Mouse (Mus musculus) forebrain, postnatal 0 days (tissue): ENCODE results near the gene Ctrc. TPM values are rescaled to one million over a fixed set of nuclear protein-coding genes. Genes with fewer than 3 reads are reported as not detected.

Experiments used
- ATAC-seq: fragments of 200-750 bp; cut with Nextera tagmentation; 2 replicates; pipeline ENCODE4 v1.8.0; 2017; ENCODE audit warnings: mild to moderate bottlenecking, moderate library complexity
- DNase-seq: peaks from one replicate; pipeline ENCODE4 v3.0.0-alpha.2; 2015
- H3K27ac ChIP-seq: fragments of 300-500 bp; sonication (generic); 2 replicates; pipeline ENCODE4 v1.5.1; 2014; ENCODE audit warnings: low read depth, mild to moderate bottlenecking, antibody characterized with exemption, low read length, moderate library complexity, mixed read lengths
- H3K27me3 ChIP-seq: fragments of 300-500 bp; sonication (generic); 2 replicates; pipeline ENCODE4 v1.6.1; 2014; ENCODE audit warnings: mild to moderate bottlenecking, low read length, mixed read lengths; ENCODE audit not compliant: insufficient read depth
- H3K36me3 ChIP-seq: fragments of 300-500 bp; sonication (generic); 2 replicates; pipeline ENCODE4 v1.6.1; 2014; ENCODE audit warnings: mild to moderate bottlenecking, moderate library complexity; ENCODE audit not compliant: insufficient read depth
- H3K4me1 ChIP-seq: fragments of 300-500 bp; sonication (generic); 2 replicates; pipeline ENCODE4 v1.6.1; 2014; ENCODE audit warnings: antibody characterized with exemption; ENCODE audit not compliant: insufficient read depth
- H3K4me2 ChIP-seq: fragments of 300-500 bp; sonication (generic); 2 replicates; pipeline ENCODE4 v1.6.1; 2014; ENCODE audit warnings: low read depth, mild to moderate bottlenecking, moderate library complexity
- H3K4me3 ChIP-seq: fragments of 300-500 bp; sonication (generic); 2 replicates; pipeline ENCODE4 v1.5.1; 2014; ENCODE audit warnings: low read depth, low read length, mixed read lengths
- H3K9ac ChIP-seq: fragments of 300-500 bp; sonication (generic); 2 replicates; pipeline ENCODE4 v1.6.1; 2014; ENCODE audit warnings: mild to moderate bottlenecking
- H3K9me3 ChIP-seq: fragments of 300-500 bp; sonication (generic); 2 replicates; pipeline ENCODE4 v1.6.1; 2016; ENCODE audit warnings: low read length
- CTCF ChIP-seq: sonication (generic); IDR thresholded peaks from 2 replicates; pipeline ENCODE4 v1.5.1; 2016; ENCODE audit warnings: antibody characterized with exemption, control low read depth, low read depth
- WGBS: fragments of 180-500 bp; shearing (Covaris S2); extraction: QIAGEN DNeasy Blood & Tissue Kit; methylation state at CpG from one replicate; pipeline ENCODE4 v1.1.7; 2014; 5-methylcytosine and 5-hydroxymethylcytosine counted together
- polyA plus RNA-seq: library from polyadenylated mRNA; unstranded; fragments of >200 nt; fragmentation: Nextera tagmentation; extraction: Ambion mirVana; gene quantifications from 2 replicates; pipeline ENCODE4 v1.2.1, GENCODE M21; 2015
- total RNA-seq: library from RNA; depleted of rRNA; stranded (reverse); fragments of >200 nt; gene quantifications from 2 replicates; pipeline ENCODE4 v1.2.3, GENCODE M21; 2014; rRNA removed

The Ctrc gene
- total and polyA plus RNA-seq, 2 experiments from 2014 or later, result not detected

GRCm38 (mm10) chr4:141766668-141767352, 79.3 kb downstream of the Ctrc start:
- Histone ChIP-seq H3K9ac (peak overlapping the region; percentile 18; the same call in 1 of the 2 replicates), H3K4me2 (no peak overlapping the region; the same call in 1 of the 2 replicates), H3K36me3 (peaks cover 87% of the 10 kb centered on the region), H3K9me3 (no peaks in the 10 kb centered on the region), H3K4me1 (0 out of 2 replicates have a peak, but pooled peaks cover 7% of the 10 kb centered on the region), H3K4me3 (no peak overlapping the region), H3K27me3 (no peaks in the 10 kb centered on the region), H3K27ac (peak overlapping the region; percentile 54)
- peak; percentile 81 for DNase-seq
- no peak for TF ChIP-seq CTCF
- peak; percentile 68 for ATAC-seq
- 25% methylated on average over 19 of the region's 19 CpGs for WGBS

GRCm38 (mm10) chr4:141766316-141766667, 79.9 kb downstream of the Ctrc start:
- ATAC-seq, result peak; percentile 34; the same call in 1 of the 2 replicates
- 53% methylated on average over 8 of the region's 8 CpGs for WGBS
- Histone ChIP-seq H3K27ac (peak overlapping the region; percentile 54), H3K9ac (peak overlapping the region; percentile 18; the same call in 1 of the 2 replicates), H3K4me1 (0 out of 2 replicates have a peak, but pooled peaks cover 7% of the 10 kb centered on the region), H3K4me2 (no peak overlapping the region; the same call in 1 of the 2 replicates), H3K4me3 (no peak overlapping the region), H3K36me3 (peaks cover 81% of the 10 kb centered on the region), H3K27me3 (no peaks in the 10 kb centered on the region), H3K9me3 (no peaks in the 10 kb centered on the region)
- no peak for TF ChIP-seq CTCF
- DNase-seq, result peak; percentile 1

- ATAC-seq (no peak), DNase-seq (no peak)
- no peak overlapping the region for H3K27ac ChIP-seq
- no peak overlapping the region for H3K9ac ChIP-seq
- peaks cover 72% of the 10 kb centered on the region for H3K36me3 ChIP-seq
- no peaks in the 10 kb centered on the region for H3K9me3 ChIP-seq
- no peak for TF ChIP-seq CTCF
- H3K4me2 ChIP-seq, result no peak overlapping the region
- WGBS, result 93% methylated on average over 3 of the region's 3 CpGs
- H3K4me1 ChIP-seq, result 0 out of 2 replicates have a peak, but pooled peaks cover 7% of the 10 kb centered on the region
- H3K4me3 ChIP-seq, result no peak overlapping the region
- no peaks in the 10 kb centered on the region for H3K27me3 ChIP-seq
These were observed 81.2 kb downstream of the Ctrc start for GRCm38 (mm10) chr4:141765008-141765407.

Other genes starting within 250 kb of the Ctrc start
- gene Fblim1, start 240.3 kb downstream of the Ctrc start, total RNA-seq, result 20.8 and 22.3 TPM in 2 replicates
- 24.9 and 26.1 TPM in 2 replicates for gene Fblim1, start 240.3 kb downstream of the Ctrc start, polyA plus RNA-seq
- gene Tmem82, start 227.7 kb downstream of the Ctrc start, total RNA-seq, result 0.33 and 0.54 TPM in 2 replicates
- gene Tmem82, start 227.7 kb downstream of the Ctrc start, polyA plus RNA-seq, result 0.21 and 0.24 TPM in 2 replicates
- 4.0 and 4.8 TPM in 2 replicates for gene Slc25a34, start 222.5 kb downstream of the Ctrc start, total RNA-seq
- gene Slc25a34, start 222.5 kb downstream of the Ctrc start, polyA plus RNA-seq, result 0.72 and 1.1 TPM in 2 replicates
- gene Plekhm2, start 181.5 kb downstream of the Ctrc start, total RNA-seq, result 27.3 and 33.7 TPM in 2 replicates
- 5.0 and 5.6 TPM in 2 replicates for gene Plekhm2, start 181.5 kb downstream of the Ctrc start, polyA plus RNA-seq
- 3.1 and 4.8 TPM in 2 replicates for gene Rsc1a1, start 160.8 kb downstream of the Ctrc start, total RNA-seq
- gene Rsc1a1, start 160.8 kb downstream of the Ctrc start, polyA plus RNA-seq, result 0.36 and 0.53 TPM in 2 replicates
- 17.2 and 20.7 TPM in 2 replicates for gene Ddi2, start 122.9 kb downstream of the Ctrc start, total RNA-seq
- 8.2 and 11.1 TPM in 2 replicates for gene Ddi2, start 122.9 kb downstream of the Ctrc start, polyA plus RNA-seq
- not detected in 2 replicates for gene Agmat, start 99.7 kb downstream of the Ctrc start, total RNA-seq
- gene Agmat, start 99.7 kb downstream of the Ctrc start, polyA plus RNA-seq, result not detected in 2 replicates
- gene Dnajc16, start 55.4 kb downstream of the Ctrc start, total RNA-seq, result 14.3 and 19.2 TPM in 2 replicates
- 4.8 and 6.5 TPM in 2 replicates for gene Dnajc16, start 55.4 kb downstream of the Ctrc start, polyA plus RNA-seq
- 13.2 and 17.7 TPM in 2 replicates for gene Casp9, start 52.7 kb downstream of the Ctrc start, total RNA-seq
- 10.6 and 14.7 TPM in 2 replicates for gene Casp9, start 52.7 kb downstream of the Ctrc start, polyA plus RNA-seq
- gene Cela2a, start 20.2 kb downstream of the Ctrc start, total RNA-seq, result 0.69 TPM in 1 of 2 replicates, not detected in the other
- gene Cela2a, start 20.2 kb downstream of the Ctrc start, polyA plus RNA-seq, result 0.18 and 0.39 TPM in 2 replicates
- gene Efhd2, start 28.6 kb upstream of the Ctrc start, total RNA-seq, result 24.2 and 30.7 TPM in 2 replicates
- 49.7 and 52.2 TPM in 2 replicates for gene Efhd2, start 28.6 kb upstream of the Ctrc start, polyA plus RNA-seq
- 2.0 and 3.9 TPM in 2 replicates for gene Fhad1, start 168.7 kb upstream of the Ctrc start, total RNA-seq
- gene Fhad1, start 168.7 kb upstream of the Ctrc start, polyA plus RNA-seq, result 3.5 and 4.6 TPM in 2 replicates
- 3.5 and 5.7 TPM in 2 replicates for gene Tmem51, start 237.9 kb upstream of the Ctrc start, total RNA-seq
- gene Tmem51, start 237.9 kb upstream of the Ctrc start, polyA plus RNA-seq, result 6.1 and 7.4 TPM in 2 replicates